Mouse (Mus musculus): ENCODE data around the gene Tns4. TPM values are rescaled to one million over a fixed set of nuclear protein-coding genes. Genes with fewer than 3 reads are reported as not detected.

The Tns4 gene
- polyA plus RNA-seq, 1 experiment from 2014 or later = not detected

- H3K27ac ChIP-seq (replicated peaks) = no peak overlapping the region; the same call in 1 of the 2 replicates
- no peak overlapping the region for H3K9ac ChIP-seq (replicated peaks)
- 0% methylated on average over 3 of the region's 3 CpGs for WGBS
- H3K4me3 ChIP-seq = no peak overlapping the region
- H3K36me3 ChIP-seq = no peaks in the 10 kb centered on the region
- H3K4me2 ChIP-seq (replicated peaks) = no peak overlapping the region
- no peak for ATAC-seq (replicated peaks)
- no peaks in the 10 kb centered on the region for H3K9me3 ChIP-seq
- H3K4me1 ChIP-seq = peaks cover 4% of the 10 kb centered on the region; the same call in 1 of the 2 replicates
- no peaks in the 10 kb centered on the region for H3K27me3 ChIP-seq
These were observed 24.0 kb upstream of the Tns4 start for GRCm38 (mm10) chr11:99113111-99113510.

DNA sequence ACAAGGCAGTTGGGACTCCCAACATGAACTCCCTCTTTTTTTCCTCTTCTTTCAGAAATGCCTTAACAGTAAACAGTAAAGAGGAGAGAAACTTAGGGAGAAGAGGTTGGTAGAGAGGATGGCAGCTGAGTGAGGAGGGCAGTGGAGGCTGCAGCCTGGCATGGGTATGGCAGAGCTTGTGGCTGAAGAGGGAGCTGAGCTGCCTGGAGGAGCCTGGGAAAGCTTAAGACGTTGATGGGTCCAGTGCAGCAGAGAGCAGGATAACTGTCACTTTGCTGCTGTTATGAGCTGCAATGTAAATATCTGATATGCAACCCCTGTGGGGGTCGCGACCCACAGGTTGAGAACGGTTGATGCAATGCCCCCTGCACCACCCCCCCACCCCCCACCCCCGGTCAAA lies 23.6 kb upstream of the Tns4 start:
- H3K4me2 ChIP-seq (replicated peaks) = no peak overlapping the region
- H3K27me3 ChIP-seq = no peaks in the 10 kb centered on the region
- ATAC-seq (replicated peaks) = no peak
- 21% methylated on average over 5 of the region's 5 CpGs for WGBS
- no peak overlapping the region for H3K9ac ChIP-seq (replicated peaks)
- H3K27ac ChIP-seq (replicated peaks) = no peak overlapping the region; the same call in 1 of the 2 replicates
- no peaks in the 10 kb centered on the region for H3K9me3 ChIP-seq
- H3K4me3 ChIP-seq = no peak overlapping the region
- peaks cover 4% of the 10 kb centered on the region; the same call in 1 of the 2 replicates for H3K4me1 ChIP-seq
- no peaks in the 10 kb centered on the region for H3K36me3 ChIP-seq

- Histone ChIP-seq H3K9me3 (no peaks in the 10 kb centered on the region), H3K36me3 (no peaks in the 10 kb centered on the region), H3K4me3 (no peak overlapping the region), H3K27me3 (no peaks in the 10 kb centered on the region), H3K4me1 (peaks cover 4% of the 10 kb centered on the region; the same call in 1 of the 2 replicates), H3K27ac (replicated peaks) (no peak overlapping the region), H3K9ac (replicated peaks) (no peak overlapping the region), H3K4me2 (replicated peaks) (no peak overlapping the region)
- no peak for ATAC-seq (replicated peaks)
- 93% methylated on average over 7 of the region's 7 CpGs for WGBS
These were observed 22.5 kb upstream of the Tns4 start for GRCm38 (mm10) chr11:99111631-99112030.

DNA sequence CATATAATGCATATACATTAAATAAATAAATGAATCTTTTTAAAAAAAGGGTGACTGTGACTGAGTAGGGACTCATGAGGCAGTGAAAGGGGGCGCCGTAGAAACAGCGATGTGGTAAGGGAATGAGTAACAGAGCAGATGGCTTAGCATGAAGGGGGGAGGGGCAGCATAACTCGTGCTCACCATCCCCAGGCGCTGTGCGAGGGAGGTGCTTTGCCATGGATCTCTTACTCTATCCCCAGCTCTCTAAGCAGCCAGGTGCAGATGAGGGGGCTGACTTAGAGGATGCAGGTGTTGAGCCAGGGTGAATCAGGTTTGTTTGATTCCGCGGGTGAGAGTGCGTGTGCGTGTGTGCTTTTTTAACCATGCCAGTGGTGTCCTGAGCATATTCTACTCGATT lies 22.0 kb upstream of the Tns4 start:
- no peaks in the 10 kb centered on the region for H3K9me3 ChIP-seq
- H3K4me2 ChIP-seq (replicated peaks) = no peak overlapping the region
- no peak for ATAC-seq (replicated peaks)
- H3K4me1 ChIP-seq = peaks cover 4% of the 10 kb centered on the region; the same call in 1 of the 2 replicates
- no peaks in the 10 kb centered on the region for H3K27me3 ChIP-seq
- H3K36me3 ChIP-seq = no peaks in the 10 kb centered on the region
- H3K27ac ChIP-seq (replicated peaks) = no peak overlapping the region
- no peak overlapping the region for H3K4me3 ChIP-seq
- 70% methylated on average over 11 of the region's 11 CpGs for WGBS
- H3K9ac ChIP-seq (replicated peaks) = no peak overlapping the region

GRCm38 (mm10) chr11:99110370-99111110 lies 21.4 kb upstream of the Tns4 start:
- no peak for ATAC-seq (replicated peaks)
- Histone ChIP-seq H3K4me1 (peaks cover 4% of the 10 kb centered on the region; the same call in 1 of the 2 replicates), H3K4me2 (replicated peaks) (no peak overlapping the region), H3K9ac (replicated peaks) (no peak overlapping the region), H3K9me3 (no peaks in the 10 kb centered on the region), H3K36me3 (no peaks in the 10 kb centered on the region), H3K4me3 (no peak overlapping the region), H3K27me3 (no peaks in the 10 kb centered on the region), H3K27ac (replicated peaks) (no peak overlapping the region)
- 87% methylated on average over 15 of the region's 15 CpGs for WGBS

DNA sequence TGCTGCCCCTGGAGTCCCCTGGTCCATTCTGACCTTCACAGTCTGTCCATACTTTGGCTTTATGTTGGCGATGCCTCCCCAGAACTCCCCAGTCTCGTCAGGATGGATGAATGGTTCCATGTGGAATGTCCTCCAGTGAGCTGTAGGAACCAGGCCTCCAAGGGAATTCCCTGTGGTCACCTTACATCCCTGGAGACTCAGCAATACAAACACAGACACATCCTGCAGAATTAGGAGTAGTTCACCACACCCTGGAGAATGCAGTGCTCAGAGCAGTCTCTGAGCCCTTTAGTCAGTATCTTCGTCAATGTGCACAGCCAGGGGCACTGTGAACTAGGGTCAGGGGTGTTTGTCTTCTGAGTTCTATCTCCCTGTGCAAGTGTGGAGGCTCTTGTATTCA lies 19.2 kb upstream of the Tns4 start:
- H3K4me3 ChIP-seq = no peak overlapping the region

GRCm38 (mm10) chr11:99105981-99106726 lies 17.0 kb upstream of the Tns4 start:
- Histone ChIP-seq H3K4me2 (replicated peaks) (no peak overlapping the region), H3K9ac (replicated peaks) (no peak overlapping the region), H3K27ac (replicated peaks) (no peak overlapping the region), H3K27me3 (no peaks in the 10 kb centered on the region), H3K4me3 (no peak overlapping the region), H3K36me3 (no peaks in the 10 kb centered on the region), H3K9me3 (no peaks in the 10 kb centered on the region), H3K4me1 (no peaks in the 10 kb centered on the region)
- 76% methylated on average over 12 of the region's 12 CpGs for WGBS
- ATAC-seq (replicated peaks) = no peak

More for the DNA sequence above, 19.2 kb upstream of the Tns4 start:
- Histone ChIP-seq H3K9me3 (no peaks in the 10 kb centered on the region), H3K27ac (replicated peaks) (no peak overlapping the region), H3K9ac (replicated peaks) (no peak overlapping the region), H3K27me3 (no peaks in the 10 kb centered on the region), H3K36me3 (no peaks in the 10 kb centered on the region), H3K4me2 (replicated peaks) (no peak overlapping the region), H3K4me1 (peaks cover 4% of the 10 kb centered on the region; the same call in 1 of the 2 replicates)
- ATAC-seq (replicated peaks) = no peak
- WGBS = 78% methylated on average over 3 of the region's 3 CpGs

- Histone ChIP-seq H3K36me3 (no peaks in the 10 kb centered on the region), H3K4me3 (no peak overlapping the region), H3K4me2 (replicated peaks) (no peak overlapping the region), H3K27me3 (no peaks in the 10 kb centered on the region), H3K9ac (replicated peaks) (no peak overlapping the region), H3K9me3 (no peaks in the 10 kb centered on the region), H3K27ac (replicated peaks) (no peak overlapping the region), H3K4me1 (no peaks in the 10 kb centered on the region)
- ATAC-seq (replicated peaks) = no peak
- WGBS = 89% methylated on average over 9 of the region's 9 CpGs
These were observed 15.7 kb upstream of the Tns4 start for GRCm38 (mm10) chr11:99104609-99105410.

DNA sequence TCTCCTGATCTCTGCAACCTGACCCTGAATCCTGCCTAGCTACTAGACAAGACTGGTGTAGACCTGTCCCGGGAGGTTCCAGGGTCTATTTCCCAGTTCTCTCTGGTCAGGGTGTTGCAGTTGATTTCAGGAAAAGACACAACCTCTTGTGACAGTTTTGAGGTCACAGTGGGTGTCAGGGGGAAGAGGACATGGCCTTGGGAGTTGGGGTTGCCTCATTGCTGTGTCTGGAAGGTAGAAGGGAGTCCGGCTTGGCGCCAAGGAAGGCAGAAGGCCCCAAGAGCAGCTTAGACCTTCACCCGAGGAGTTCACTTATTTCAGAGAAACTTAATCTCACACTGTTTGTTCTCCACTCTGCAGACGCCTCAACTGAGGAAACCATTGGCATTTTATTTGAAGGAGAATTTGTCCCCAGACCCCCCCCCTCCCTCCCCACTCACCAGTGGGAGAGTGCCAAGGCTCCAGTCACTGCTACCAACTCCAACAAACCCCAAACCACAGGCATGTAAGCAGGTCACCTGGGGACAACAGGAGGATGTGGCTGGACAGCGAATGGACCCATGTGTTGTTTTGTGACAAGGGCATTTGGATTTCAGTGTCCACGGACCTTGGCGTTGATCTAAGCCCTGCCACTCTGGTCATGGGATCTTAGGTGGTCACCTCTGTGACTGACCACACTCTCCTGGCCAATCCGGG lies 13.6 kb upstream of the Tns4 start:
- H3K9ac ChIP-seq (replicated peaks) = no peak overlapping the region
- no peaks in the 10 kb centered on the region for H3K27me3 ChIP-seq
- H3K4me1 ChIP-seq = no peaks in the 10 kb centered on the region
- H3K9me3 ChIP-seq = no peaks in the 10 kb centered on the region
- no peak overlapping the region for H3K4me3 ChIP-seq
- WGBS = 87% methylated on average over 9 of the region's 9 CpGs
- no peak for ATAC-seq (replicated peaks)
- no peaks in the 10 kb centered on the region for H3K36me3 ChIP-seq
- H3K4me2 ChIP-seq (replicated peaks) = no peak overlapping the region
- no peak overlapping the region for H3K27ac ChIP-seq (replicated peaks)

DNA sequence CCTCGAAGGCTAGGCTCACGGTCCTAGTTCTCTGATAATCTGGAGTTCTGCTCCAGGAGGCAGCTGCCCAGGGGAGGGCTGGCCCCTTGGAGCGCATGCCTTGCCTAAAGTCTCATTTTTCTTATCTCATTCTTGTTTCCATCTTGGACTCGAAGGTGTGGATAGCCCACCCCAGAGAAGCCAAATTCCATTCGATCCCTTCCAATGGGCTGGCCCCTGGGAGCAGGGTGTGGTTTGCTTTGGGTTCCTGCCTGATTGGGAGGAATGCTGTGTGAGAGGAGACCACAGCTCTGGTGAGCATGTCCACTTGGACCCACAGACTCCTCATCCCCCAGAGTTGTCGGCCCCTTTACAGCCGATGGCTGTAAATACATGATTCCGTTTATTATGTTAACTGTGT lies 12.6 kb upstream of the Tns4 start:
- Histone ChIP-seq H3K4me2 (replicated peaks) (no peak overlapping the region), H3K4me3 (no peak overlapping the region), H3K36me3 (no peaks in the 10 kb centered on the region), H3K9ac (replicated peaks) (no peak overlapping the region), H3K4me1 (no peaks in the 10 kb centered on the region), H3K9me3 (no peaks in the 10 kb centered on the region), H3K27me3 (no peaks in the 10 kb centered on the region), H3K27ac (replicated peaks) (no peak overlapping the region)
- 86% methylated on average over 8 of the region's 8 CpGs for WGBS
- no peak for ATAC-seq (replicated peaks)

- H3K4me1 ChIP-seq = no peaks in the 10 kb centered on the region
- 87% methylated on average over 5 of the region's 5 CpGs for WGBS
- ATAC-seq (replicated peaks) = no peak
- no peak overlapping the region for H3K4me3 ChIP-seq
- no peaks in the 10 kb centered on the region for H3K27me3 ChIP-seq
- no peaks in the 10 kb centered on the region for H3K36me3 ChIP-seq
- H3K9me3 ChIP-seq = no peaks in the 10 kb centered on the region
- no peak overlapping the region for H3K27ac ChIP-seq (replicated peaks)
- no peak overlapping the region for H3K9ac ChIP-seq (replicated peaks)
- H3K4me2 ChIP-seq (replicated peaks) = no peak overlapping the region
These were observed 11.1 kb upstream of the Tns4 start for GRCm38 (mm10) chr11:99100215-99100614.

Data from forebrain, embryonic 15.5 days (tissue).